Mouse (Mus musculus): ENCODE data around the gene Polr2e. TPM values are rescaled to one million over a fixed set of nuclear protein-coding genes. Genes with fewer than 3 reads are reported as not detected.

The Polr2e gene
- polyA plus RNA-seq, 1 experiment from 2014 or later = 219 TPM

- peak within 1 kb of the TSS; percentile 47; the same call in 1 of the 2 replicates for H3K9ac ChIP-seq (ENCODE audit: low read length)
- H3K27me3 ChIP-seq (replicated peaks; ENCODE audit: control insufficient read depth, insufficient read depth, low read length) = peaks cover 7% of the 10 kb centered on the region; the same call in 1 of the 2 replicates
- peak within 1 kb of the TSS; percentile 63 for H3K4me2 ChIP-seq (ENCODE audit: low read length)
- peaks cover 3% of the 10 kb centered on the region; the same call in 1 of the 2 replicates for H3K9me3 ChIP-seq (replicated peaks; ENCODE audit: control insufficient read depth, low read length)
- WGBS = under 1% methylated on average over 34 of the region's 34 CpGs
- DNase-seq (ENCODE audit: low spot score) (peak; percentile 98), ATAC-seq (peak; percentile 90)
- H3K4me3 ChIP-seq (ENCODE audit: low read depth, low read length) = peak within 1 kb of the TSS; percentile 38
- H3K27ac ChIP-seq (ENCODE audit: low read depth, low read length) = no peak within 1 kb of the TSS; the same call in 1 of the 2 replicates
- no peaks in the 10 kb centered on the region for H3K36me3 ChIP-seq (ENCODE audit: control insufficient read depth, insufficient read depth, low read length)
- H3K4me1 ChIP-seq (ENCODE audit: control insufficient read depth, insufficient read depth, low read length) = peaks cover 4% of the 10 kb centered on the region; the same call in 1 of the 2 replicates
Observed at GRCm38 (mm10) chr10:79996272-79997033, 43.1 kb downstream of the Polr2e start, which contains the start of gene Abca7. Abca7 (plus strand) TSS chr10:79996494.

GRCm38 (mm10) chr10:79995636-79996035, 44.0 kb downstream of the Polr2e start:
- Histone ChIP-seq H3K4me3 (ENCODE audit: low read depth, low read length) (no peak overlapping the region), H3K9me3 (replicated peaks; ENCODE audit: control insufficient read depth, low read length) (peaks cover 6% of the 10 kb centered on the region; the same call in 1 of the 2 replicates), H3K4me2 (ENCODE audit: low read length) (no peak overlapping the region), H3K27ac (ENCODE audit: low read depth, low read length) (no peak overlapping the region), H3K9ac (ENCODE audit: low read length) (no peak overlapping the region), H3K27me3 (replicated peaks; ENCODE audit: control insufficient read depth, insufficient read depth, low read length) (0 out of 2 replicates have a peak, but pooled peaks cover 8% of the 10 kb centered on the region), H3K4me1 (ENCODE audit: control insufficient read depth, insufficient read depth, low read length) (peaks cover 4% of the 10 kb centered on the region; the same call in 1 of the 2 replicates), H3K36me3 (ENCODE audit: control insufficient read depth, insufficient read depth, low read length) (no peaks in the 10 kb centered on the region)
- WGBS = 88% methylated on average over 1 of the region's 1 CpGs
- no peak for DNase-seq (ENCODE audit: low spot score)
- ATAC-seq = no peak

- Histone ChIP-seq H3K27ac (ENCODE audit: low read depth, low read length) (no peak overlapping the region), H3K4me1 (ENCODE audit: control insufficient read depth, insufficient read depth, low read length) (peaks cover 4% of the 10 kb centered on the region; the same call in 1 of the 2 replicates), H3K4me2 (ENCODE audit: low read length) (no peak overlapping the region), H3K4me3 (ENCODE audit: low read depth, low read length) (no peak overlapping the region), H3K27me3 (replicated peaks; ENCODE audit: control insufficient read depth, insufficient read depth, low read length) (peaks cover 16% of the 10 kb centered on the region), H3K36me3 (ENCODE audit: control insufficient read depth, insufficient read depth, low read length) (no peaks in the 10 kb centered on the region), H3K9me3 (replicated peaks; ENCODE audit: control insufficient read depth, low read length) (peaks cover 6% of the 10 kb centered on the region; the same call in 1 of the 2 replicates), H3K9ac (ENCODE audit: low read length) (no peak overlapping the region)
- ATAC-seq (no peak), DNase-seq (ENCODE audit: low spot score) (peak; percentile 19)
- 77% methylated on average over 16 of the region's 16 CpGs for WGBS
Observed at GRCm38 (mm10) chr10:79994397-79995115, 45.0 kb downstream of the Polr2e start.

GRCm38 (mm10) chr10:79991548-79991947, 48.0 kb downstream of the Polr2e start:
- peaks cover 2% of the 10 kb centered on the region; the same call in 1 of the 2 replicates for H3K4me1 ChIP-seq (ENCODE audit: control insufficient read depth, insufficient read depth, low read length)
- no peak overlapping the region for H3K4me3 ChIP-seq (ENCODE audit: low read depth, low read length)
- peaks cover 38% of the 10 kb centered on the region for H3K27me3 ChIP-seq (replicated peaks; ENCODE audit: control insufficient read depth, insufficient read depth, low read length)
- no peak for ATAC-seq
- H3K36me3 ChIP-seq (ENCODE audit: control insufficient read depth, insufficient read depth, low read length) = no peaks in the 10 kb centered on the region
- DNase-seq (ENCODE audit: low spot score) = no peak
- no peak overlapping the region for H3K9ac ChIP-seq (ENCODE audit: low read length)
- H3K4me2 ChIP-seq (ENCODE audit: low read length) = no peak overlapping the region
- WGBS = 87% methylated on average over 6 of the region's 6 CpGs
- peaks cover 6% of the 10 kb centered on the region; the same call in 1 of the 2 replicates for H3K9me3 ChIP-seq (replicated peaks; ENCODE audit: control insufficient read depth, low read length)
- no peak overlapping the region for H3K27ac ChIP-seq (ENCODE audit: low read depth, low read length)

GRCm38 (mm10) chr10:79991099-79991498, 48.5 kb downstream of the Polr2e start:
- H3K36me3 ChIP-seq (ENCODE audit: control insufficient read depth, insufficient read depth, low read length) = no peaks in the 10 kb centered on the region
- H3K4me1 ChIP-seq (ENCODE audit: control insufficient read depth, insufficient read depth, low read length) = peaks cover 6% of the 10 kb centered on the region
- H3K9me3 ChIP-seq (replicated peaks; ENCODE audit: control insufficient read depth, low read length) = peaks cover 6% of the 10 kb centered on the region; the same call in 1 of the 2 replicates
- no peak overlapping the region for H3K4me2 ChIP-seq (ENCODE audit: low read length)
- H3K27me3 ChIP-seq (replicated peaks; ENCODE audit: control insufficient read depth, insufficient read depth, low read length) = peaks cover 38% of the 10 kb centered on the region
- no peak overlapping the region for H3K4me3 ChIP-seq (ENCODE audit: low read depth, low read length)
- no peak for DNase-seq (ENCODE audit: low spot score)
- 64% methylated on average over 12 of the region's 12 CpGs for WGBS
- no peak overlapping the region for H3K27ac ChIP-seq (ENCODE audit: low read depth, low read length)
- H3K9ac ChIP-seq (ENCODE audit: low read length) = no peak overlapping the region
- no peak for ATAC-seq

GRCm38 (mm10) chr10:79989870-79990269, 49.7 kb downstream of the Polr2e start:
- H3K9ac ChIP-seq (ENCODE audit: low read length) = no peak overlapping the region
- no peak for DNase-seq (ENCODE audit: low spot score)
- H3K36me3 ChIP-seq (ENCODE audit: control insufficient read depth, insufficient read depth, low read length) = no peaks in the 10 kb centered on the region
- no peak overlapping the region for H3K27ac ChIP-seq (ENCODE audit: low read depth, low read length)
- no peak overlapping the region for H3K4me3 ChIP-seq (ENCODE audit: low read depth, low read length)
- peaks cover 6% of the 10 kb centered on the region; the same call in 1 of the 2 replicates for H3K9me3 ChIP-seq (replicated peaks; ENCODE audit: control insufficient read depth, low read length)
- H3K27me3 ChIP-seq (replicated peaks; ENCODE audit: control insufficient read depth, insufficient read depth, low read length) = peaks cover 38% of the 10 kb centered on the region
- ATAC-seq = no peak
- H3K4me1 ChIP-seq (ENCODE audit: control insufficient read depth, insufficient read depth, low read length) = peaks cover 9% of the 10 kb centered on the region
- no peak overlapping the region; the same call in 1 of the 2 replicates for H3K4me2 ChIP-seq (ENCODE audit: low read length)
- WGBS = 18% methylated on average over 15 of the region's 15 CpGs

GRCm38 (mm10) chr10:79989272-79989786, 50.3 kb downstream of the Polr2e start:
- Histone ChIP-seq H3K27ac (ENCODE audit: low read depth, low read length) (no peak overlapping the region), H3K9ac (ENCODE audit: low read length) (no peak overlapping the region; the same call in 1 of the 2 replicates), H3K4me2 (ENCODE audit: low read length) (peak overlapping the region; percentile 49; the same call in 1 of the 2 replicates), H3K4me1 (ENCODE audit: control insufficient read depth, insufficient read depth, low read length) (peaks cover 9% of the 10 kb centered on the region), H3K36me3 (ENCODE audit: control insufficient read depth, insufficient read depth, low read length) (no peaks in the 10 kb centered on the region), H3K27me3 (replicated peaks; ENCODE audit: control insufficient read depth, insufficient read depth, low read length) (peaks cover 38% of the 10 kb centered on the region), H3K4me3 (ENCODE audit: low read depth, low read length) (0 out of 2 replicates have a peak overlapping the region, but pooled peaks have one; percentile 33), H3K9me3 (replicated peaks; ENCODE audit: control insufficient read depth, low read length) (peaks cover 6% of the 10 kb centered on the region; the same call in 1 of the 2 replicates)
- DNase-seq (ENCODE audit: low spot score) = no peak
- no peak for ATAC-seq
- WGBS = 31% methylated on average over 8 of the region's 8 CpGs

GRCm38 (mm10) chr10:79988506-79989271, 50.9 kb downstream of the Polr2e start, which contains the start of gene Cnn2:
Cnn2 (plus strand) TSS chr10:79988584.
- no peak within 1 kb of the TSS for H3K27ac ChIP-seq (ENCODE audit: low read depth, low read length)

More at GRCm38 (mm10) chr10:79988506-79989271, 50.9 kb downstream of the Polr2e start, which contains the start of gene Cnn2:
- H3K4me1 ChIP-seq (ENCODE audit: control insufficient read depth, insufficient read depth, low read length) = peaks cover 9% of the 10 kb centered on the region
- peak within 1 kb of the TSS; percentile 33 for H3K4me3 ChIP-seq (ENCODE audit: low read depth, low read length)
- peaks cover 38% of the 10 kb centered on the region for H3K27me3 ChIP-seq (replicated peaks; ENCODE audit: control insufficient read depth, insufficient read depth, low read length)
- peak within 1 kb of the TSS; percentile 49 for H3K4me2 ChIP-seq (ENCODE audit: low read length)
- no peaks in the 10 kb centered on the region for H3K36me3 ChIP-seq (ENCODE audit: control insufficient read depth, insufficient read depth, low read length)
- WGBS = 1% methylated on average over 58 of the region's 59 CpGs
- no peak for ATAC-seq
- DNase-seq (ENCODE audit: low spot score) = no peak
- peaks cover 6% of the 10 kb centered on the region; the same call in 1 of the 2 replicates for H3K9me3 ChIP-seq (replicated peaks; ENCODE audit: control insufficient read depth, low read length)
- peak within 1 kb of the TSS; percentile 52 for H3K9ac ChIP-seq (ENCODE audit: low read length)
